Mouse (Mus musculus) liver, embryonic 16.5 days (tissue): ENCODE data around the gene Bnc2. TPM values are rescaled to one million over a fixed set of nuclear protein-coding genes. Genes with fewer than 3 reads are reported as not detected.

Experiments used
- ATAC-seq: fragments of 200-750 bp; cut with Nextera tagmentation; 2 replicates; pipeline ENCODE4 v1.8.0; 2017; ENCODE audit warnings: low read depth, mild to moderate bottlenecking, moderate number of reproducible peaks, moderate library complexity
- H3K27ac ChIP-seq: fragments of 300-500 bp; sonication (generic); 2 replicates; pipeline ENCODE4 v1.5.1; 2014; ENCODE audit warnings: mild to moderate bottlenecking, low read length
- H3K27me3 ChIP-seq: fragments of 300-500 bp; sonication (generic); 2 replicates; pipeline ENCODE4 v1.6.1; 2014; ENCODE audit warnings: low read depth, low read length, mixed read lengths; ENCODE audit not compliant: control insufficient read depth, insufficient read depth
- H3K36me3 ChIP-seq: fragments of 300-500 bp; sonication (generic); 2 replicates; pipeline ENCODE4 v1.6.1; 2014; ENCODE audit warnings: mild to moderate bottlenecking; ENCODE audit not compliant: control insufficient read depth, insufficient read depth
- H3K4me1 ChIP-seq: fragments of 300-500 bp; sonication (generic); 2 replicates; pipeline ENCODE4 v1.6.1; 2014; ENCODE audit warnings: low read depth, low read length, mixed read lengths; ENCODE audit not compliant: control insufficient read depth
- H3K4me2 ChIP-seq: fragments of 300-500 bp; sonication (generic); 2 replicates; pipeline ENCODE4 v1.6.1; 2014; ENCODE audit warnings: low read depth, low read length, mixed read lengths
- H3K4me3 ChIP-seq: fragments of 300-500 bp; sonication (generic); 2 replicates; pipeline ENCODE4 v1.5.1; 2014; ENCODE audit warnings: low read depth, mild to moderate bottlenecking, low read length
- H3K9ac ChIP-seq: fragments of 300-500 bp; sonication (generic); 2 replicates; pipeline ENCODE4 v1.6.1; 2014; ENCODE audit warnings: low read depth, low read length
- H3K9me3 ChIP-seq: fragments of 300-500 bp; sonication (generic); replicated peaks from 2 replicates; pipeline ENCODE4 v1.6.1; 2016; ENCODE audit warnings: low read length; ENCODE audit not compliant: control insufficient read depth
- WGBS: fragments of 180-500 bp; shearing (Covaris S2); extraction: QIAGEN DNeasy Blood & Tissue Kit; methylation state at CpG from one replicate; pipeline ENCODE4 v1.1.7; 2014; ENCODE audit not compliant: insufficient replicate concordance; 5-methylcytosine and 5-hydroxymethylcytosine counted together
- polyA plus RNA-seq: library from polyadenylated mRNA; unstranded; fragments of >200 nt; fragmentation: Nextera tagmentation; extraction: Ambion mirVana; gene quantifications from 2 replicates; pipeline ENCODE4 v1.2.1, GENCODE M21; 2015

The Bnc2 gene
- polyA plus RNA-seq, 1 experiment from 2014 or later: 0.33 TPM

- WGBS: 25% methylated on average over 15 of the region's 15 CpGs
- no peak overlapping the region for H3K9ac ChIP-seq
- no peaks in the 10 kb centered on the region for H3K36me3 ChIP-seq
- H3K4me2 ChIP-seq: no peak overlapping the region
- H3K4me1 ChIP-seq: no peaks in the 10 kb centered on the region
- no peaks in the 10 kb centered on the region for H3K27me3 ChIP-seq
- no peak overlapping the region for H3K4me3 ChIP-seq
- no peaks in the 10 kb centered on the region for H3K9me3 ChIP-seq
- no peak overlapping the region for H3K27ac ChIP-seq
- ATAC-seq: no peak
These were observed 147.8 kb downstream of the Bnc2 start for GRCm38 (mm10) chr4:84527066-84527933.

- no peak overlapping the region for H3K4me3 ChIP-seq
- no peak overlapping the region for H3K27ac ChIP-seq
- H3K4me1 ChIP-seq: no peaks in the 10 kb centered on the region
- no peaks in the 10 kb centered on the region for H3K9me3 ChIP-seq
- no peak overlapping the region for H3K4me2 ChIP-seq
- no peaks in the 10 kb centered on the region for H3K36me3 ChIP-seq
- 40% methylated on average over 4 of the region's 4 CpGs for WGBS
- H3K9ac ChIP-seq: no peak overlapping the region
- no peak for ATAC-seq
- H3K27me3 ChIP-seq: no peaks in the 10 kb centered on the region
These were observed 151.3 kb downstream of the Bnc2 start for GRCm38 (mm10) chr4:84523651-84524221.

- no peaks in the 10 kb centered on the region for H3K27me3 ChIP-seq
- no peaks in the 10 kb centered on the region for H3K4me1 ChIP-seq
- no peak for ATAC-seq
- no peak overlapping the region for H3K4me3 ChIP-seq
- H3K9me3 ChIP-seq: no peaks in the 10 kb centered on the region
- 39% methylated on average over 5 of the region's 5 CpGs for WGBS
- H3K4me2 ChIP-seq: no peak overlapping the region
- H3K36me3 ChIP-seq: no peaks in the 10 kb centered on the region
- no peak overlapping the region for H3K27ac ChIP-seq
- no peak overlapping the region for H3K9ac ChIP-seq
These were observed 151.9 kb downstream of the Bnc2 start for GRCm38 (mm10) chr4:84523211-84523610.

GRCm38 (mm10) chr4:84521562-84521961, 153.5 kb downstream of the Bnc2 start:
- Histone ChIP-seq H3K36me3 (no peaks in the 10 kb centered on the region), H3K4me1 (no peaks in the 10 kb centered on the region), H3K27ac (no peak overlapping the region), H3K9ac (no peak overlapping the region), H3K9me3 (no peaks in the 10 kb centered on the region), H3K4me2 (no peak overlapping the region), H3K4me3 (no peak overlapping the region), H3K27me3 (no peaks in the 10 kb centered on the region)
- WGBS: 62% methylated on average over 5 of the region's 5 CpGs
- ATAC-seq: no peak

- no peaks in the 10 kb centered on the region for H3K27me3 ChIP-seq
- no peak for ATAC-seq
- H3K27ac ChIP-seq: no peak overlapping the region
- no peak overlapping the region for H3K4me2 ChIP-seq
- 65% methylated on average over 1 of the region's 1 CpGs for WGBS
- no peak overlapping the region for H3K9ac ChIP-seq
- no peaks in the 10 kb centered on the region for H3K36me3 ChIP-seq
- H3K4me3 ChIP-seq: no peak overlapping the region
- H3K4me1 ChIP-seq: no peaks in the 10 kb centered on the region
- H3K9me3 ChIP-seq: no peaks in the 10 kb centered on the region
These were observed 164.6 kb downstream of the Bnc2 start for GRCm38 (mm10) chr4:84510466-84510865.

GRCm38 (mm10) chr4:84507551-84507950, 167.5 kb downstream of the Bnc2 start:
- no peaks in the 10 kb centered on the region for H3K27me3 ChIP-seq
- H3K9me3 ChIP-seq: no peaks in the 10 kb centered on the region
- no peak overlapping the region for H3K27ac ChIP-seq
- no peaks in the 10 kb centered on the region for H3K36me3 ChIP-seq
- 77% methylated on average over 3 of the region's 3 CpGs for WGBS
- H3K4me1 ChIP-seq: no peaks in the 10 kb centered on the region
- no peak overlapping the region for H3K4me2 ChIP-seq
- H3K9ac ChIP-seq: no peak overlapping the region
- no peak overlapping the region for H3K4me3 ChIP-seq
- no peak for ATAC-seq

GRCm38 (mm10) chr4:84502581-84503269, 172.3 kb downstream of the Bnc2 start:
- Histone ChIP-seq H3K36me3 (no peaks in the 10 kb centered on the region), H3K27me3 (no peaks in the 10 kb centered on the region), H3K27ac (no peak overlapping the region), H3K4me1 (no peaks in the 10 kb centered on the region), H3K4me3 (no peak overlapping the region), H3K9me3 (no peaks in the 10 kb centered on the region), H3K9ac (no peak overlapping the region), H3K4me2 (no peak overlapping the region)
- no peak for ATAC-seq
- WGBS: 61% methylated on average over 8 of the region's 8 CpGs

GRCm38 (mm10) chr4:84500796-84501349, 174.2 kb downstream of the Bnc2 start:
- no peak for ATAC-seq

More at GRCm38 (mm10) chr4:84500796-84501349, 174.2 kb downstream of the Bnc2 start:
- WGBS: 22% methylated on average over 4 of the region's 4 CpGs
- Histone ChIP-seq H3K4me2 (no peak overlapping the region), H3K9me3 (no peaks in the 10 kb centered on the region), H3K4me3 (no peak overlapping the region), H3K36me3 (no peaks in the 10 kb centered on the region), H3K27ac (no peak overlapping the region), H3K9ac (no peak overlapping the region), H3K4me1 (no peaks in the 10 kb centered on the region), H3K27me3 (no peaks in the 10 kb centered on the region)
